Mouse (Mus musculus): ENCODE results near the gene Entpd2.

Entpd2 gene

GRCm38 (mm10) chr2:25395721-25396596, at the start of gene Entpd2:
Gene Entpd2 (plus strand): TSS chr2:25395874.
- no peak for DNase-seq (ENCODE audit: low read depth, low spot score)

DNA sequence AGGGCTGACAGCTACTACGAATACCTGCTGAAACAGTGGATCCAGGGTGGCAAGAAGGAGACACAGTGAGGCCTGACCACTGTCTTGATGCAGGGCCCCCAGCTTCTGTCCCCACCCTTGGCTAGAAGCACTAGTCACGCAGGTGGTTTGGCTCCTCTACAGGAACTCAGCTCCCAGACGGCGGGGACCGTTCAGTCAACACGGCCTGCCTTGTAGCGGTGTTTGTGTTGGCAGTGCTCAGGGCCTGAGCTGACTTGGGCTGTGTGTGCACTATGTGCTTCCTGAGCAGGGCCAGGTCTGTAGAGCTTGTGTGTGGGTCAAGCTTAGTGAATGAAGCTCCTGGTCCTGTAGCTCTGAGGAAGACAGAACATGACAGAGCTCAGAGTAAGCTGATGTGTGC, 47.5 kb upstream of the Entpd2 start:
- no peak for DNase-seq (ENCODE audit: low read depth, low spot score)

GRCm38 (mm10) chr2:25349499-25349898, 46.2 kb upstream of the Entpd2 start:
- DNase-seq (ENCODE audit: low read depth, low spot score): no peak

DNA sequence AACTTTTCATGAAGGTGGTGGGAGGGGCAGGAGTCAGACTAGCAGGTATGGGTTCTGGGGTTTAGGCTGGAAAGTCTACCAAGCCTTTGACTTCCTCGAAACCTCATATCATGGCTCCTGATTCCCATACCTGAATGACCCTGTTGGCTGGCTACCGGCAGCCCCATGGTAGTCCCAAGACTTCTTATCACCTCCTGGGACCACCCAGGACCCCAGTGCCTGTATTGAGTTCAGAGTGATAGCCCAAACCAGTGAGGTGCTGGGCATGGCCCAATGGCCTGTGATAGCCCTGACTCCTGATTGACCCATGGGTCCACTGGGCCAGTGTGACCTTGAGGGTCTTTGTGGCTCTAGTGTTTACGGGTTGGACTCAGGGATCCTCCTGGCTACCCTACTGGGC, 45.0 kb upstream of the Entpd2 start:
- DNase-seq (ENCODE audit: low read depth, low spot score): no peak

DNA sequence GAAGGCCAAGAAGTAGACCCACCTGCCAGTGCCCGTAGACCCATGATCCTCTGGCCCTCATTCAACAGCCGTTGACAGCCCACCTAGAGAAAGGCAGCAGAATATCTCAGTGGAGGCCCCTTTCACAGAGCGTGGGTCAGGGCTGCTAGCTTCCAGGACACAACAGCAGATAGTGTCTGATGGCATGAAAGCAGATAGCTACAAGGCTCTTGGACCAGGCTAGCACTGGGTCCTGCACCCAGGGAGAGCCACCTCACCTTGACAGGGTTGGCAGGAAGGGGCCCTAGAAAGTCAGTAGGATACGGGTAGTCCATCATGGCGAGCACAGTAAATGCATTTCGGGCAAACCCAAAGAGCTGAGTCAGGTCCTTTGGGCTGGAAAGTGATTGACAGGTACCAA, 41.5 kb upstream of the Entpd2 start:
- no peak for DNase-seq (ENCODE audit: low read depth, low spot score)

- no peak for DNase-seq (ENCODE audit: low read depth, low spot score)
Observed at GRCm38 (mm10) chr2:25355419-25356066, 40.1 kb upstream of the Entpd2 start.

DNA sequence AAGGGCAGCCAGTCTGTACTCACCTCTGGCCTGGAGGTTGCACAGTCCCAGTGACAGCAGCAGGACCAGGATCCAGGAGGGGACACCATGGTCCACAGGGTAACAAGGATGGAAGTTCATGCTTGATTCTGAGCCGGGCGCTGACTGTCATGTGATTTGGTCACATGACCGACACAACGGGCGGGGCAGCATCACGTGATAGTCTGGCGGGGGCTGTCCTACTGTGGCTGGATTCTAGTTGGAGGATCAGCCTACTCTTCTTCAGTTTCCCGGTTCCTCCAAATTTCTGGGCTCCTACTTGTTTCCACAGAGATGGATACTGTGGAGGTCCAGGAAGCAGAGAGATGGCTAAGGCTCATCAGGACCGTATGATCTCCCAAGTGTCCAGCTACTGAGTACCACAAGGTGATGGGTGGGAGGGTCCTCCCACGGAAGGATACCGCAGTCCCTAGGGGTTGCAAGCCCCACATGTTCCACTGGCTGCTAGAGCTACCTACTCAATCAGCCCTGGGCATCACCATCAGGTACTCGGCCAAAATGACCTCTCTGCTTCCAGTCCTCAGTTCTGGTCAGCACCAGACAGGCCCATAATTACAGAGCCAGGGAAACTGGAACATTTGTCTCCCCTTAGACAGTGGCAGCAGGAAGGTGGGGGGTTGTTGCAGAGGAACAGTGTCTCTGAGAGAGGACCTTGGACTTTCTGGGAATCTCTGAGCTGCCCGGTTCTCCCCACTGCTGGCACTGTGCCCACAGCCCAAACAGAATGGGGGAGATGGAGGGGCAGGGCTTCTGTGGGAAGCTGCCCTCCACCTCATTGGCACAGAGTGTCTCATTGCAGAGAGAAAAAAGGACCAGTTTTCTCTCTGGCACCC, 39.2 kb upstream of the Entpd2 start, which contains the start of gene Dpp7:
Gene Dpp7 (minus strand): TSS at position 152 of the 872 bp plus-strand sequence.
- DNase-seq (ENCODE audit: low read depth, low spot score): peak; percentile 85

DNA sequence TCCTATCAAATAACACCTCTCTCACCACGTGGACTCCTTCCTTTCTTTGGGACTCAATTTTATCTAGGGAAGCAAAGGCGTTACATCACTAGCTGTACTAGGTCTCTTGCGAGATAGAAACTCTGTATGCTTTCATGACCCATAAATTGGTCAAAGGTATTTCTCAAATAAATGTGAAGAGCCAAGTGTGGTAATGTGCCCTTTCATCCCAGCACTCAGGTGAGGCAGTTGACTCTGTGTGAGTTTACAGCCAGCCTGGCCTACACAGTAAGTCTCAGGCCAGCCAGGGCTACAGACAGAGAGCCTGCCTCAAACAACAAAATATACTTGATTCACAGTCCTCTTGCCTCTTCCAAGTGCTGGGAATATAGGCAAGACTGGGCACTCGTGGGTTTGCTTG, 35.8 kb upstream of the Entpd2 start:
- no peak for DNase-seq (ENCODE audit: low read depth, low spot score)

DNA sequence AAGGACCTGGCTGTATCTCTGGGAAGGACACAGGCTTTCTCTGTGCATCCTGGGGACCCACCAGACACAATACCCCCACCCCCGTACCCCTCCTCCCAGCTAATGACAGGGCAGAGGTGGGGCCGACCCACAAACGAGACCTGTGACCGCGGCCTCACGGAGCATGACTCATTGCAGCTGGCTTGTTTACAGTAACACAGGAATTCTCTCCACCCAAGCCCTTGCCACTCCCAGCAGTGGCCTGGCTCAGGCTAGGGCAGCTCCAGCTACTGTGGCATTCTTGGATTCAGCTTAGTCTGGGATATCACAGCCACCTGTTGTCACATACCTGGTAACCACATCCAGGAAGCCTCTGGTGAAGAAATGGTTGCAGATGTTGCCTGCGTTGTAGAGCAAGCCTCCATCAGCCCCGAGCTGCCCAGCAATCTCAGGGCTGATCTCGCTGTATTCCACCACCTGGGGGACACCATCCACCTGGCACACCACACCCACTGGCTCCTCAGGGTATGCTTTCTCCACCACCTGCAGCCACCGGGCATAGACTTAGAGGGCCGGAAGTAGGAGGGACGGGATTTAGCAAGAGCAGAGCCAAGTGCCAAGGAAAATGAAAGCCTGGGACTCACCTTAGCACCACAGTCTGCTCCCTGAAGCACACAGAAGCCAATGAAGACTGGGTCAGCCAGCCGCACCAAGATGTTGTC, 32.0 kb upstream of the Entpd2 start:
- DNase-seq (ENCODE audit: low read depth, low spot score): no peak

- DNase-seq (ENCODE audit: low read depth, low spot score): no peak
Observed at GRCm38 (mm10) chr2:25364313-25364712, 31.4 kb upstream of the Entpd2 start.

- no peak for DNase-seq (ENCODE audit: low read depth, low spot score)
Observed at GRCm38 (mm10) chr2:25364761-25365090, 30.9 kb upstream of the Entpd2 start.

DNA sequence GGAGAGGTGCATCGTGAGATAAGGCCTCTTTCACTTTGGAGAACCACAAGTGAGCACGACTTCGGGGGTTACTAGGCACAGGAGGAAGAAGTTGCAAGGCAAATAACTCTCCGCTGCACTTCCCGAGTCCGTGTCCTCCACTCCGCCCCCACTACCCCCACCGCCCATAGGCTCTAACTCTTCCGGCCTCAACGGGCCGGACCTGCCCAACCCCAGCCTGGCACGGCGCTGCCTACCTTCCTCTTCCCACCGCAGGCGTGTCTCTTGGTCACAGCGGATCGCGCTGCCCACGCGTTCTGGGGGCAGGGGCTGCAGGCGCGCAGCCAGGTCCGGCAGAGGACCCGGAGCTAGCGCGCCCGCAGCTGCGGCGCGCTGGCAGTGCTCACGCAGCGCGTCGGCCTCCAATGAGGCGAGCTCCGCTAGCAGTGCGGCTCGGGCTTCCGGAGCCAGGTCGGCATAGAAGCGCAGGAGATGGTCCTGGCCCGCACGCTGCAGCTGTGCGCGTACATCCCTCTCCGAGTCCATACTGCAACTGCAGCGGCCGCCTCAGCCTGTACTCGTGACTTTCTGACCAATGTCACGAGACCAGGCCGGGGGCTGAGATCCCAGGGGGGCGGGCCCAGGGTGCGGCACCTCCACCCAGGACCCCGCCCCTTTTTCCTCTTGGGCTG, 30.4 kb upstream of the Entpd2 start, which contains the start of gene Uap1l1:
Gene Uap1l1 (minus strand): TSS at position 592 of the 671 bp plus-strand sequence.
- DNase-seq (ENCODE audit: low read depth, low spot score): peak; percentile 87

DNA sequence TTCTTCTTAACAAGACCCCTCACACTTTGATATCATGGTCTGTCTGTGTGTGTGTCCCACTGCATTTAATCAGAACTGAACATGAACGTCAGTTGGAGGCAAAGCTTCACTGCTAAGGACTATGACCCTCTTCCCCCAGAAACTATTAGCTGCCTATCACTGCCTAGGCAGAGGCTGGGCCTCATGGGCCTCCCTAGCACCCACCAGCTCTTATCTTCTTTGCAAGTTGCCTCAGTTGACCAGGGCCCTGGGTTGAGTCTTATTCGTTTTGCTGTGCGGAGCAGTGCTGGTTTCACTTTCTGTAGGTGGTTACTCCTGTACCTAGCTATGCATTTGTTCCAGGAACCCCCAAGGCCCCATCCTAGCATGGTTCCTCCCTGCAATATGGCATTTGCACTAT, 25.7 kb upstream of the Entpd2 start:
- no peak for DNase-seq (ENCODE audit: low read depth, low spot score)

GRCm38 (mm10) chr2:25371764-25372643, 23.7 kb upstream of the Entpd2 start, which contains the start of gene Sapcd2:
Gene Sapcd2 (plus strand): TSS chr2:25372321.
- peak; percentile 95 for DNase-seq (ENCODE audit: low read depth, low spot score)

GRCm38 (mm10) chr2:25372644-25373391, 22.9 kb upstream of the Entpd2 start:
- DNase-seq (ENCODE audit: low read depth, low spot score): no peak

DNA sequence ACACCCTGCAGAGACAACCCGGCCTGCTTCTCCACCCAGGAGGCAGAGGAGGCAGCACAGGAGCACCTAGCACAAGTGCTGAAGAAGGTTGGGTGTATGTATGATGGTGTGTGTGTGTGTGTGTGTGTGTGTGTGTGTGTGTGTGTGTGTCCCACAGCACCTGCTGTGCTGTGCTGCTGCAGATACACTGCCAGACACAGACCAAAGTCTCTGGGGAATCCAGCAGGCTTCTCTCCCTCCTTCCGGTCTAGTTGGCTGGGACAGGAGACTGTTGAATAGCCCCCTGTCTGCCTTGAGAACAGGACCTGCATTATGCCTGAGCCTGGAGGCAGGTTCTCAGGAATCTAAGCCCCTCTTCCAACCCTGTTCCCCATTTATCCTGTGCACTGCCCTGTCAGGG, 22.2 kb upstream of the Entpd2 start:
- peak; percentile 61 for DNase-seq (ENCODE audit: low read depth, low spot score)

- peak; percentile 56 for DNase-seq (ENCODE audit: low read depth, low spot score)
Observed at GRCm38 (mm10) chr2:25376589-25376988, 19.1 kb upstream of the Entpd2 start.

GRCm38 (mm10) chr2:25384492-25384891, 11.2 kb upstream of the Entpd2 start:
- no peak for DNase-seq (ENCODE audit: low read depth, low spot score)

- no peak for DNase-seq (ENCODE audit: low read depth, low spot score)
Observed at GRCm38 (mm10) chr2:25391266-25391665, 4.4 kb upstream of the Entpd2 start.

All from A20 (cell line).